7 mouse cellular contexts compared by ENCODE assay signal in genomic region chr5:65434471-65435362, GRCm38 (mm10). TPM values are rescaled to one million over a fixed set of nuclear protein-coding genes. Genes with fewer than 3 reads are reported as not detected.
A peak's percentile ranks its signal among the peaks of the same experiment; 100 is the strongest.
DNase-seq lines count a peak whose midpoint lies in the region; ATAC-seq and TF ChIP-seq lines count a peak whose summit lies in the region.

No protein-coding gene starts in this region.

- no peaks in the 10 kb centered on the region for H3K9me3 ChIP-seq in lung, embryonic 14.5 days (ENCODE audit: low read depth, low read length)
- no peaks in the 10 kb centered on the region for H3K9me3 ChIP-seq in intestine, postnatal 0 days (ENCODE audit: control insufficient read depth)

- TF ChIP-seq POLR2A in myocyte (IDR thresholded peaks at IDR 0.05; ENCODE audit: insufficient read length, low read depth), result no peak

- no peak for TF ChIP-seq CTCF in lung, embryonic 14.5 days (IDR thresholded peaks at IDR 0.05; ENCODE audit: low read depth)
- TF ChIP-seq CTCF in intestine, postnatal 0 days (IDR thresholded peaks at IDR 0.05; ENCODE audit: low read depth), result peak; percentile 16

- WGBS in lung, embryonic 14.5 days, result 5% methylated on average over 15 of the region's 15 CpGs
- 3% methylated on average over 15 of the region's 15 CpGs for WGBS in intestine, postnatal 0 days

- H3K4me2 ChIP-seq in lung, embryonic 14.5 days, result peak overlapping the region; percentile 90
- H3K4me2 ChIP-seq in intestine, postnatal 0 days (replicated peaks; ENCODE audit: low read depth), result peak overlapping the region; percentile 90
- peak overlapping the region; percentile 83 for H3K4me2 ChIP-seq in myocyte (ENCODE audit: low read depth)

- peaks cover 55% of the 10 kb centered on the region for H3K79me2 ChIP-seq in myocyte (ENCODE audit: control insufficient read depth, insufficient read depth)

- H3ac ChIP-seq in myocyte (ENCODE audit: control insufficient read depth, insufficient read length), result peak overlapping the region; percentile 61

- DNase-seq in lung, embryonic 14.5 days, result peak; percentile 55
- no peak for DNase-seq in lung, postnatal 25 days (ENCODE audit: low spot score)
- peak; percentile 48 for DNase-seq in adipocyte (ENCODE audit: low spot score)
- peak; percentile 16 for DNase-seq in fibroblast of lung, adult 2 months (ENCODE audit: low read depth)
- DNase-seq in gastrocnemius, postnatal 14 days, result no peak

- H3K9ac ChIP-seq in lung, embryonic 14.5 days, result peak overlapping the region; percentile 84
- H3K9ac ChIP-seq in intestine, postnatal 0 days (ENCODE audit: low read depth, low read length), result peak overlapping the region; percentile 81

- peak overlapping the region; percentile 95 for H3K27ac ChIP-seq in lung, embryonic 14.5 days (ENCODE audit: low read depth)
- H3K27ac ChIP-seq in intestine, postnatal 0 days (ENCODE audit: low read depth, low read length), result peak overlapping the region; percentile 79

- intact Hi-C loops in gastrocnemius, postnatal 14 days (cut with DNase I; ENCODE audit: low total_unique reads), result no loop called here

- H3K4me1 ChIP-seq in lung, embryonic 14.5 days (ENCODE audit: insufficient read depth), result no peaks in the 10 kb centered on the region
- 0 out of 2 replicates have a peak, but pooled peaks cover 6% of the 10 kb centered on the region for H3K4me1 ChIP-seq in intestine, postnatal 0 days (replicated peaks; ENCODE audit: control insufficient read depth, insufficient read depth, low read length)

- H3K27me3 ChIP-seq in lung, embryonic 14.5 days (ENCODE audit: insufficient read depth, low read length), result no peaks in the 10 kb centered on the region
- no peaks in the 10 kb centered on the region for H3K27me3 ChIP-seq in intestine, postnatal 0 days (replicated peaks; ENCODE audit: control insufficient read depth, insufficient read depth, low read length)
- H3K27me3 ChIP-seq in myocyte (ENCODE audit: control insufficient read depth, insufficient read depth, insufficient read length), result no peaks in the 10 kb centered on the region

- no peak for ATAC-seq in lung, embryonic 14.5 days (ENCODE audit: insufficient read depth)
- ATAC-seq in intestine, postnatal 0 days, result no peak

- 0 out of 2 replicates have a peak, but pooled peaks cover 4% of the 10 kb centered on the region for H3K36me3 ChIP-seq in lung, embryonic 14.5 days (ENCODE audit: insufficient read depth)
- H3K36me3 ChIP-seq in intestine, postnatal 0 days (ENCODE audit: control insufficient read depth, insufficient read depth), result no peaks in the 10 kb centered on the region
- peaks cover 3% of the 10 kb centered on the region for H3K36me3 ChIP-seq in myocyte (ENCODE audit: control insufficient read depth, insufficient read depth)

- peak overlapping the region; percentile 83 for H3K4me3 ChIP-seq in lung, embryonic 14.5 days (ENCODE audit: low read depth, low read length)
- H3K4me3 ChIP-seq in intestine, postnatal 0 days (ENCODE audit: low read depth, low read length), result peak overlapping the region; percentile 91
- peak overlapping the region; percentile 72 for H3K4me3 ChIP-seq in myocyte

TF ChIP-seq in myocyte, 11 proteins besides CTCF, POLR2A, EP300 and RAD21:
- TF ChIP-seq MAX (IDR thresholded peaks at IDR 0.05; ENCODE audit: low read depth), result no peak
- TF ChIP-seq CEBPB (IDR thresholded peaks at IDR 0.05; ENCODE audit: insufficient read depth, poor library complexity, severe bottlenecking), result 0 out of 2 replicates have a peak, but pooled peaks have one; percentile 46
- no peak for TF ChIP-seq MYOG (IDR thresholded peaks at IDR 0.05; ENCODE audit: control insufficient read depth in 1 of 3, insufficient read depth in 1 of 3, insufficient read length in 2 of 3, low read depth in 2 of 3)
- TF ChIP-seq POLR2AphosphoS2 (IDR thresholded peaks at IDR 0.05; ENCODE audit: insufficient read length, low read depth), result no peak
- no peak for TF ChIP-seq USF1 (IDR thresholded peaks at IDR 0.05; ENCODE audit: low read depth)
- TF ChIP-seq MYOD1 (IDR thresholded peaks at IDR 0.05; ENCODE audit: control insufficient read depth in 1 of 3, insufficient read length in 2 of 3, low read depth in 2 of 3), result peak; percentile 19 to 52 (median 47)

RNA-seq across cellular contexts. Expression of gene Ugdh, which starts 1.0 kb away (rescaled TPM):
- polyA plus RNA-seq in lung, embryonic 14.5 days (2014; fragmentation: Nextera tagmentation; extraction: Ambion mirVana), result 118 and 120 TPM in 2 replicates
- 298 and 303 TPM in 2 replicates for polyA plus RNA-seq in intestine, postnatal 0 days (2015; fragmentation: Nextera tagmentation; extraction: Ambion mirVana)
- polyA plus RNA-seq in myocyte (2012; fragmentation: generic; extraction: Trizol), result 30.9 TPM
- 10 to 100 TPM; 12.0 to 14.4 TPM for total RNA-seq in gastrocnemius, postnatal 14 days (2021)

RNA-seq across cellular contexts. Expression of gene Lias, which starts 43.4 kb away (rescaled TPM):
- polyA plus RNA-seq in lung, embryonic 14.5 days (2014; fragmentation: Nextera tagmentation; extraction: Ambion mirVana), result 54.5 and 58.9 TPM in 2 replicates
- 40.6 and 41.9 TPM in 2 replicates for polyA plus RNA-seq in intestine, postnatal 0 days (2015; fragmentation: Nextera tagmentation; extraction: Ambion mirVana)
- polyA plus RNA-seq in myocyte (2012; fragmentation: generic; extraction: Trizol), result 22.6 TPM
- 10 to 100 TPM; 43.3 to 50.3 TPM for total RNA-seq in gastrocnemius, postnatal 14 days (2021)

RNA-seq across cellular contexts. Expression of gene Rpl9, which starts 43.5 kb away (rescaled TPM):
- 1,211 and 1,227 TPM in 2 replicates for polyA plus RNA-seq in lung, embryonic 14.5 days (2014; fragmentation: Nextera tagmentation; extraction: Ambion mirVana)
- 650 and 657 TPM in 2 replicates for polyA plus RNA-seq in intestine, postnatal 0 days (2015; fragmentation: Nextera tagmentation; extraction: Ambion mirVana)
- 2,064 TPM for polyA plus RNA-seq in myocyte (2012; fragmentation: generic; extraction: Trizol)
- total RNA-seq in gastrocnemius, postnatal 14 days (2021), result 100 to 1,000 TPM; 571 to 666 TPM

RNA-seq across cellular contexts. Expression of gene Gm43552, which starts 57.9 kb away (rescaled TPM):
- not detected in 2 replicates for polyA plus RNA-seq in lung, embryonic 14.5 days (2014; fragmentation: Nextera tagmentation; extraction: Ambion mirVana)
- polyA plus RNA-seq in intestine, postnatal 0 days (2015; fragmentation: Nextera tagmentation; extraction: Ambion mirVana), result not detected in 2 replicates
- not detected for polyA plus RNA-seq in myocyte (2012; fragmentation: generic; extraction: Trizol)
- total RNA-seq in gastrocnemius, postnatal 14 days (2021), result 1 to 10 TPM in 1 of 2 experiments, not detected in 1; 3.1 TPM

Comparison
In these comparisons a context has a peak if more than half of its experiments do, and no peak if none do; other contexts are left out.
1. DNase-seq: peak in lung, embryonic 14.5 days (single experiment), adipocyte (single experiment) and fibroblast of lung, adult 2 months (single experiment); none in lung, postnatal 25 days (single experiment) and gastrocnemius, postnatal 14 days (single experiment).
2. Peak in every context shown above with its lines, with median percentiles within 50 percentile points of each other: H3K4me2 ChIP-seq and H3K4me3 ChIP-seq.